Mouse (Mus musculus) cortical plate, adult 2 months (tissue): ENCODE data around the gene B9d1. TPM values are rescaled to one million over a fixed set of nuclear protein-coding genes. Genes with fewer than 3 reads are reported as not detected.

Experiments used
- H3K27ac ChIP-seq: fragments of 200-500 bp; 2 replicates; pipeline ENCODE4 v1.5.1; 2012; ENCODE audit warnings: low read length, control low read depth, inconsistent platforms; ENCODE audit not compliant: insufficient read depth
- H3K4me1 ChIP-seq: fragments of 200-500 bp; 2 replicates; pipeline ENCODE4 v1.6.1; 2011; ENCODE audit warnings: low read length; ENCODE audit not compliant: control insufficient read depth, insufficient read depth
- H3K4me3 ChIP-seq: fragments of 200-500 bp; 2 replicates; pipeline ENCODE4 v1.5.1; 2011; ENCODE audit warnings: mild to moderate bottlenecking, low read length, control low read depth; ENCODE audit not compliant: insufficient read depth
- CTCF ChIP-seq: fragments of 200-500 bp; IDR thresholded peaks from 2 replicates; pipeline ENCODE4 v1.5.1; 2011; ENCODE audit warnings: mild to moderate bottlenecking, control low read depth, low read length; ENCODE audit not compliant: insufficient read depth; ENCODE audit errors: extremely low read depth
- POLR2A ChIP-seq: fragments of 200-500 bp; IDR thresholded peaks from 2 replicates; pipeline ENCODE4 v1.6.1; 2011; ENCODE audit warnings: mild to moderate bottlenecking, low read length, control low read depth; ENCODE audit not compliant: insufficient read depth; ENCODE audit errors: extremely low read depth
- polyA plus RNA-seq: library from polyadenylated mRNA; depleted of rRNA; stranded (reverse); fragments of >200 nt; gene quantifications from 2 replicates; pipeline ENCODE4 v1.2.3, GENCODE M21; 2012

Gene B9d1
- polyA plus RNA-seq, 1 experiment, result 50.0 TPM

- H3K4me3 ChIP-seq, result no peak overlapping the region
- 0 out of 2 replicates have a peak overlapping the region, but pooled peaks have one; percentile 22 for H3K27ac ChIP-seq
- H3K4me1 ChIP-seq, result peaks cover 10% of the 10 kb centered on the region
- TF ChIP-seq POLR2A (no peak), CTCF (no peak)
Measured at GRCm38 (mm10) chr11:61535530-61535929, 30.6 kb downstream of the B9d1 start.

GRCm38 (mm10) chr11:61536952-61537351 is 32.0 kb downstream of the B9d1 start:
- Histone ChIP-seq H3K27ac (peak overlapping the region; percentile 56), H3K4me3 (no peak overlapping the region), H3K4me1 (peaks cover 12% of the 10 kb centered on the region)
- TF ChIP-seq POLR2A (no peak), CTCF (no peak)

- TF ChIP-seq CTCF (no peak), POLR2A (no peak)
- H3K27ac ChIP-seq, result peak overlapping the region; percentile 83
- H3K4me1 ChIP-seq, result peaks cover 10% of the 10 kb centered on the region
- H3K4me3 ChIP-seq, result no peak overlapping the region
Measured at GRCm38 (mm10) chr11:61537362-61537761, 32.4 kb downstream of the B9d1 start.

GRCm38 (mm10) chr11:61540642-61541041 is 35.7 kb downstream of the B9d1 start:
- Histone ChIP-seq H3K27ac (no peak overlapping the region), H3K4me3 (no peak overlapping the region), H3K4me1 (peaks cover 7% of the 10 kb centered on the region)
- TF ChIP-seq POLR2A, result no peak
- no peak for TF ChIP-seq CTCF

DNA sequence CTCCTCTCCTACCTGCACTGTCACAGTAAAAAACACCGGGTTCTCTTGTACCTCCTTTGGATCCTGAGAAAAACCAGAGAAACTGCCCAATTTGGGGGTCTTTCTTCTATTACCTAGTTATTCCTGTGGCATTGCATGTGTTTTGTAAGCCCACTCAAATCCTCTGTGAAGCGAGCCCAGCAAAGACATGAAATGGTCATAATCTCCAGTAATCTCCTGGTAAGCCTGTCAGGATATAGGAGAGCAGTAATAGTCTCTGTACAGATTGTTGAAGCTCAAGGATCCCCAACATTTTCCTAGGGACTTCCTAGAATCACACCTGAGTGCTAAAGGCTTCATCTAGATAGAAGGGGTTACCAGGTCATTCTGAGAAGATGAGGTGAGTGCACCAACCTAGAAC is 36.2 kb downstream of the B9d1 start:
- TF ChIP-seq CTCF (no peak), POLR2A (no peak)
- H3K4me1 ChIP-seq, result peaks cover 7% of the 10 kb centered on the region
- no peak overlapping the region for H3K4me3 ChIP-seq
- no peak overlapping the region for H3K27ac ChIP-seq

DNA sequence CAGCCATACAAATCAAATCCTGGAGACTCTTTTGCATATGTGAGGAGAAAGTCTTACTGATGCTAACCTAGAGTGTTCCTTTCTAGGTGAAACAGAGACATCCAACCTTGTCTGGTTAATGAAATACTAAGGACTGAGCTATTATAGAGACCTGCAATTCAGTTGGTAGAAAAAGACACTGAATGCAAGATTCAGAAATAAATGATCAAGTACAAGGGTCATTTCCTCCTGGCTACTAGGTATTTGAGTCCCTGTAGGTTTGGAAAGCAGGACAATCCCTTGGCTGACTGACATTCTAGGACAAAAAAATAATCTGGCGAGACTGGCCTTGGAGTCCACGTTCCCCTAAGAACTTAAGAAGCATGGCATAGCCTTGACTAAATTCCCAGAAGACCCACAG is 40.6 kb downstream of the B9d1 start:
- TF ChIP-seq CTCF (no peak), POLR2A (no peak)
- no peak overlapping the region for H3K4me3 ChIP-seq
- peak overlapping the region; percentile 79 for H3K27ac ChIP-seq
- H3K4me1 ChIP-seq, result peaks cover 3% of the 10 kb centered on the region; the same call in 1 of the 2 replicates

GRCm38 (mm10) chr11:61546452-61546851 is 41.5 kb downstream of the B9d1 start:
- H3K27ac ChIP-seq, result no peak overlapping the region
- peaks cover 5% of the 10 kb centered on the region; the same call in 1 of the 2 replicates for H3K4me1 ChIP-seq
- TF ChIP-seq CTCF (no peak), POLR2A (no peak)
- no peak overlapping the region for H3K4me3 ChIP-seq

DNA sequence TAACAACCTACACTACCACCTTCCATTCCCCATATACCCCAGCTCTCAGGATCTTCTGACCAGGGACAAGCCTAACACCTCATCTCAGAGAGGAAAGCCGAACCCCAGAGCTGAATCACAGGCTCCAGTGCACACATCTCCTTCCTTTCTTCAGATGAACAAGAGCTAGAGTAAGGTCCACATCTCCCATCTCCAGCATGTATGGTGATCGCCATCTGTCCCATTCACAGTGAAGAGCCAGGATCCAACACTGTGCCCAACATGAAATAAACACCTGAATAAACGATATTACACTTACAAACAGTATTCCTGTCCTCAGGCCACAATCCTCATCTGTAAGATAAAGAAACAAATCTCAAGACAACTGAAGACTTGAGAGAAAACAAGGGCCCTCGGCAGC is 42.8 kb downstream of the B9d1 start:
- Histone ChIP-seq H3K4me3 (no peak overlapping the region), H3K27ac (peak overlapping the region; percentile 85; the same call in 1 of the 2 replicates), H3K4me1 (peaks cover 11% of the 10 kb centered on the region)
- no peak for TF ChIP-seq POLR2A
- TF ChIP-seq CTCF, result no peak

- Histone ChIP-seq H3K4me3 (no peak overlapping the region), H3K27ac (no peak overlapping the region), H3K4me1 (peaks cover 28% of the 10 kb centered on the region)
- no peak for TF ChIP-seq CTCF
- TF ChIP-seq POLR2A, result no peak
Measured at GRCm38 (mm10) chr11:61550631-61551030, 45.7 kb downstream of the B9d1 start.

GRCm38 (mm10) chr11:61553015-61553754 is 48.2 kb downstream of the B9d1 start:
- Histone ChIP-seq H3K27ac (peak overlapping the region; percentile 66; the same call in 1 of the 2 replicates), H3K4me3 (no peak overlapping the region)

DNA sequence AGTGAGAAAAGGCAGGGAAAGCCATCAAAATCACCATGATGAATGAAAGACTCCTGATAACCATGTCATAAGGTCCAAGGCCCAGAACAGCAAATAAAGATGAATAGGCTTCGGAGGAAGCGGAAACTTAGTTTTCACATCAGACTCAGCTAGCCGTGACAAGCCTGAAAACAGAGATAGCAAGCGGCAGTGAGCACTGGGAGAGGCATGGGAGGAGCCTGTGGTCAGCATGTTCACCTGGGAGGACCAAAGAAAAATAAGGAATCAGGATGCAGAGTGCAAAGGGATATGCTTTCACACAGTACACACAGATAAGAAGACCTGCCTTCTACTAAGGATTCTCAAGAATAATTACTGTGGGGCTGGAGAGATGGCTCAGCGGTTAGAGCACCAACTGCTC is 54.6 kb downstream of the B9d1 start:
- Histone ChIP-seq H3K4me1 (peaks cover 20% of the 10 kb centered on the region), H3K4me3 (no peak overlapping the region), H3K27ac (no peak overlapping the region)
- TF ChIP-seq CTCF (no peak), POLR2A (no peak)

More at GRCm38 (mm10) chr11:61553015-61553754, 48.2 kb downstream of the B9d1 start:
- TF ChIP-seq CTCF, result no peak
- no peak for TF ChIP-seq POLR2A
- peaks cover 29% of the 10 kb centered on the region for H3K4me1 ChIP-seq
